Mouse (Mus musculus) embryonic facial prominence, embryonic 11.5 days (tissue): ENCODE results near the gene Gabrb2. TPM values are rescaled to one million over a fixed set of nuclear protein-coding genes. Genes with fewer than 3 reads are reported as not detected.

Source experiments
- ATAC-seq: fragments of 200-750 bp; cut with Nextera tagmentation; replicated peaks from 2 replicates; pipeline ENCODE4 v1.8.0; 2017; ENCODE audit warnings: low read depth; ENCODE audit not compliant: insufficient number of reproducible peaks, low FRiP score, low TSS enrichment
- DNase-seq: peaks from one replicate; pipeline ENCODE4 v3.0.0-alpha.2; 2015; ENCODE audit warnings: low spot score
- H3K27ac ChIP-seq: fragments of 300-500 bp; sonication (generic); replicated peaks from 2 replicates; pipeline ENCODE4 v1.5.1; 2014; ENCODE audit warnings: mild to moderate bottlenecking, low read depth, low read length, control low read depth
- H3K27me3 ChIP-seq: fragments of 300-500 bp; sonication (generic); 2 replicates; pipeline ENCODE4 v1.6.1; 2014; ENCODE audit warnings: mild to moderate bottlenecking, low read length, moderate library complexity, mixed read lengths; ENCODE audit not compliant: control insufficient read depth, insufficient read depth
- H3K36me3 ChIP-seq: fragments of 300-500 bp; sonication (generic); replicated peaks from 2 replicates; pipeline ENCODE4 v1.6.1; 2014; ENCODE audit warnings: low read depth, mild to moderate bottlenecking, low read length, moderate library complexity, mixed read lengths; ENCODE audit not compliant: control insufficient read depth, insufficient read depth
- H3K4me1 ChIP-seq: fragments of 300-500 bp; sonication (generic); 2 replicates; pipeline ENCODE4 v1.6.1; 2014; ENCODE audit warnings: low read length, mixed read lengths; ENCODE audit not compliant: control insufficient read depth, insufficient read depth
- H3K4me2 ChIP-seq: fragments of 300-500 bp; sonication (generic); 2 replicates; pipeline ENCODE4 v1.6.1; 2014; ENCODE audit warnings: low read depth, mild to moderate bottlenecking, control low read depth, low read length, moderate library complexity
- H3K4me3 ChIP-seq: fragments of 300-500 bp; sonication (generic); 2 replicates; pipeline ENCODE4 v1.5.1; 2014; ENCODE audit warnings: low read depth, low read length, control low read depth
- H3K9ac ChIP-seq: fragments of 300-500 bp; sonication (generic); replicated peaks from 2 replicates; pipeline ENCODE4 v1.6.1; 2014; ENCODE audit warnings: mild to moderate bottlenecking, control low read depth, low read length
- H3K9me3 ChIP-seq: fragments of 300-500 bp; sonication (generic); replicated peaks from 2 replicates; pipeline ENCODE4 v1.6.1; 2016; ENCODE audit warnings: mild to moderate bottlenecking, low read length, inconsistent platforms, mixed read lengths; ENCODE audit not compliant: control insufficient read depth
- WGBS: fragments of 180-500 bp; shearing (Covaris S2); extraction: QIAGEN DNeasy Blood & Tissue Kit; methylation state at CpG from one replicate; pipeline ENCODE4 v1.1.7; 2014; 5-methylcytosine and 5-hydroxymethylcytosine counted together
- polyA plus RNA-seq: library from polyadenylated mRNA; unstranded; fragments of >200 nt; fragmentation: Nextera tagmentation; extraction: Ambion mirVana; gene quantifications from 2 replicates; pipeline ENCODE4 v1.2.1, GENCODE M21; 2014

Gene Gabrb2
- 2.8 and 3.4 TPM in 2 replicates for polyA plus RNA-seq

- ATAC-seq = no peak
- Histone ChIP-seq H3K9ac (peak within 1 kb of the TSS; percentile 39), H3K36me3 (no peaks in the 10 kb centered on the region), H3K27me3 (no peaks in the 10 kb centered on the region), H3K4me2 (peak within 1 kb of the TSS; percentile 91), H3K27ac (no peak within 1 kb of the TSS), H3K9me3 (no peaks in the 10 kb centered on the region), H3K4me3 (peak within 1 kb of the TSS; percentile 48), H3K4me1 (no peaks in the 10 kb centered on the region)
- DNase-seq = no peak
- 23% methylated on average over 19 of the region's 20 CpGs for WGBS
These were observed at the start of gene Gabrb2 for GRCm38 (mm10) chr11:42418996-42419782. Gene Gabrb2 (plus strand): TSS chr11:42419757.

- DNase-seq = no peak
- Histone ChIP-seq H3K9ac (no peak overlapping the region), H3K4me3 (no peak overlapping the region), H3K9me3 (no peaks in the 10 kb centered on the region), H3K27me3 (no peaks in the 10 kb centered on the region), H3K4me1 (no peaks in the 10 kb centered on the region), H3K27ac (no peak overlapping the region), H3K4me2 (no peak overlapping the region), H3K36me3 (no peaks in the 10 kb centered on the region)
- no peak for ATAC-seq
- WGBS = 80% methylated on average over 2 of the region's 2 CpGs
These were observed 40.6 kb upstream of the Gabrb2 start for GRCm38 (mm10) chr11:42378983-42379382.

GRCm38 (mm10) chr11:42386486-42386885 is 33.1 kb upstream of the Gabrb2 start:
- no peaks in the 10 kb centered on the region for H3K27me3 ChIP-seq
- no peak overlapping the region for H3K27ac ChIP-seq
- H3K4me3 ChIP-seq = no peak overlapping the region
- no peak overlapping the region for H3K9ac ChIP-seq
- H3K4me1 ChIP-seq = no peaks in the 10 kb centered on the region
- WGBS = 76% methylated on average over 4 of the region's 4 CpGs
- DNase-seq (peak; percentile 5), ATAC-seq (no peak)
- H3K9me3 ChIP-seq = no peaks in the 10 kb centered on the region
- no peak overlapping the region for H3K4me2 ChIP-seq
- H3K36me3 ChIP-seq = no peaks in the 10 kb centered on the region

- Histone ChIP-seq H3K4me1 (no peaks in the 10 kb centered on the region), H3K27ac (no peak overlapping the region), H3K27me3 (no peaks in the 10 kb centered on the region), H3K4me2 (no peak overlapping the region), H3K9me3 (no peaks in the 10 kb centered on the region), H3K9ac (no peak overlapping the region), H3K4me3 (no peak overlapping the region), H3K36me3 (no peaks in the 10 kb centered on the region)
- DNase-seq (no peak), ATAC-seq (no peak)
- WGBS = 64% methylated on average over 3 of the region's 3 CpGs
These were observed 28.8 kb upstream of the Gabrb2 start for GRCm38 (mm10) chr11:42390682-42391290.

GRCm38 (mm10) chr11:42393451-42393850 is 26.1 kb upstream of the Gabrb2 start:
- Histone ChIP-seq H3K4me1 (no peaks in the 10 kb centered on the region), H3K4me2 (no peak overlapping the region), H3K27ac (no peak overlapping the region), H3K9me3 (no peaks in the 10 kb centered on the region), H3K9ac (no peak overlapping the region), H3K4me3 (no peak overlapping the region), H3K36me3 (no peaks in the 10 kb centered on the region), H3K27me3 (no peaks in the 10 kb centered on the region)
- 74% methylated on average over 4 of the region's 4 CpGs for WGBS
- no peak for ATAC-seq
- no peak for DNase-seq

- Histone ChIP-seq H3K9ac (peak overlapping the region; percentile 39), H3K9me3 (no peaks in the 10 kb centered on the region), H3K27ac (no peak overlapping the region), H3K4me1 (no peaks in the 10 kb centered on the region), H3K4me3 (peak overlapping the region; percentile 48), H3K27me3 (no peaks in the 10 kb centered on the region), H3K4me2 (peak overlapping the region; percentile 91), H3K36me3 (no peaks in the 10 kb centered on the region)
- WGBS = under 1% methylated on average over 28 of the region's 40 CpGs
- peak; percentile 82 for ATAC-seq
- peak; percentile 29 for DNase-seq
These were observed 455 bp downstream of the Gabrb2 start for GRCm38 (mm10) chr11:42419791-42420633.

- H3K9me3 ChIP-seq = no peaks in the 10 kb centered on the region
- H3K36me3 ChIP-seq = no peaks in the 10 kb centered on the region
- WGBS = 0% methylated on average over 21 of the region's 21 CpGs
- DNase-seq (peak; percentile 75), ATAC-seq (peak; percentile 48; the same call in 1 of the 2 replicates)
- H3K9ac ChIP-seq = peak overlapping the region; percentile 39
- no peaks in the 10 kb centered on the region for H3K27me3 ChIP-seq
- no peak overlapping the region for H3K27ac ChIP-seq
- no peaks in the 10 kb centered on the region for H3K4me1 ChIP-seq
- H3K4me2 ChIP-seq = peak overlapping the region; percentile 91
- peak overlapping the region; percentile 48 for H3K4me3 ChIP-seq
These were observed 1.3 kb downstream of the Gabrb2 start for GRCm38 (mm10) chr11:42420634-42421470.
